Mouse (Mus musculus): ENCODE data around the gene Eef1akmt1. TPM values are rescaled to one million over a fixed set of nuclear protein-coding genes. Genes with fewer than 3 reads are reported as not detected.

Eef1akmt1 gene
- total and polyA plus RNA-seq, 3 experiments = 40.6 to 51.0 TPM; not detected in 1

GRCm38 (mm10) chr14:57534346-57534745 is 37.1 kb downstream of the Eef1akmt1 start:
- Histone ChIP-seq H3K9me3 (replicated peaks; ENCODE audit: insufficient read depth, low read length) (no peaks in the 10 kb centered on the region), H3K4me1 (ENCODE audit: control insufficient read depth in 1 of 2, insufficient read depth in 2 of 2, low read length in 2 of 2) (peaks cover 0 to 10% of the 10 kb centered on the region in 2 experiments; a peak in 2 of 4 replicates), H3K9ac (ENCODE audit: control insufficient read depth, low read depth, low read length, poor library complexity, severe bottlenecking) (no peak overlapping the region), H3K79me2 (ENCODE audit: control insufficient read depth, insufficient read depth, low read length, poor library complexity) (no peaks in the 10 kb centered on the region), H3K36me3 (ENCODE audit: control insufficient read depth in 1 of 2, insufficient read depth in 2 of 2, low read length in 2 of 2) (no peaks in the 10 kb centered on the region; a peak in 1 of 4 replicates), H3K4me3 (ENCODE audit: control insufficient read depth in 1 of 2, insufficient read depth in 1 of 2, low read depth in 2 of 2, low read length in 2 of 2) (no peak overlapping the region), H3K27me3 (ENCODE audit: control insufficient read depth in 1 of 2, insufficient read depth in 2 of 2, low read length in 2 of 2) (no peaks in the 10 kb centered on the region), H3K27ac (ENCODE audit: control insufficient read depth, low read depth, low read length) (no peak overlapping the region)
- DNase-seq (ENCODE audit: low read depth, low spot score) = no peak
- TF ChIP-seq NELFE (IDR thresholded peaks at IDR 0.05; ENCODE audit: low read depth, low read length) = no peak
- no peak for TF ChIP-seq KAT2A (conservative IDR thresholded peaks at IDR 0.05; ENCODE audit: low read depth, low read length)
- no peak for TF ChIP-seq ZMIZ1 (IDR thresholded peaks at IDR 0.05; ENCODE audit: low read depth, low read length)

- no peaks in the 10 kb centered on the region for H3K9me3 ChIP-seq (replicated peaks; ENCODE audit: insufficient read depth, low read length)
- H3K27ac ChIP-seq (ENCODE audit: control insufficient read depth, low read depth, low read length) = no peak overlapping the region
- H3K4me3 ChIP-seq (ENCODE audit: control insufficient read depth in 1 of 2, insufficient read depth in 1 of 2, low read depth in 2 of 2, low read length in 2 of 2) = no peak overlapping the region
- H3K9ac ChIP-seq (ENCODE audit: control insufficient read depth, low read depth, low read length, poor library complexity, severe bottlenecking) = no peak overlapping the region
- H3K36me3 ChIP-seq (ENCODE audit: control insufficient read depth in 1 of 2, insufficient read depth in 2 of 2, low read length in 2 of 2) = peaks cover 0 to 3% of the 10 kb centered on the region in 2 experiments; a peak in 2 of 4 replicates
- no peaks in the 10 kb centered on the region for H3K27me3 ChIP-seq (ENCODE audit: control insufficient read depth in 1 of 2, insufficient read depth in 2 of 2, low read length in 2 of 2)
- H3K79me2 ChIP-seq (ENCODE audit: control insufficient read depth, insufficient read depth, low read length, poor library complexity) = no peaks in the 10 kb centered on the region
- no peak for DNase-seq (ENCODE audit: low read depth, low spot score)
- TF ChIP-seq MYC (IDR thresholded peaks at IDR 0.05; ENCODE audit: low read depth, low read length) = no peak
- no peak for TF ChIP-seq ETS1 (IDR thresholded peaks at IDR 0.05; ENCODE audit: low read depth, low read length)
- no peak for TF ChIP-seq SIN3A (IDR thresholded peaks at IDR 0.05; ENCODE audit: low read length)
- TF ChIP-seq ZKSCAN1 (IDR thresholded peaks at IDR 0.05; ENCODE audit: low read depth, low read length) = no peak
- TF ChIP-seq TBP (IDR thresholded peaks at IDR 0.05; ENCODE audit: low read depth, low read length) = no peak
- TF ChIP-seq ZNF384 (IDR thresholded peaks at IDR 0.05; ENCODE audit: low read depth, low read length) = no peak
- no peak for TF ChIP-seq CTCF (IDR thresholded peaks at IDR 0.05 in 2 of 3, conservative IDR thresholded peaks at IDR 0.05 in 1 of 3; ENCODE audit: control insufficient read depth in 1 of 3, insufficient read depth in 1 of 3, low read depth in 2 of 3, low read length in 3 of 3, poor library complexity in 1 of 3, severe bottlenecking in 1 of 3)
- TF ChIP-seq ELF1 (IDR thresholded peaks at IDR 0.05; ENCODE audit: low read depth, low read length) = no peak
- H3K4me1 ChIP-seq (ENCODE audit: control insufficient read depth in 1 of 2, insufficient read depth in 2 of 2, low read length in 2 of 2) = peaks cover 0 to 14% of the 10 kb centered on the region in 2 experiments; a peak in 3 of 4 replicates
Measured at GRCm38 (mm10) chr14:57533841-57534240, 37.6 kb downstream of the Eef1akmt1 start.

- Histone ChIP-seq H3K4me3 (ENCODE audit: control insufficient read depth in 1 of 2, insufficient read depth in 1 of 2, low read depth in 2 of 2, low read length in 2 of 2) (no peak overlapping the region), H3K4me1 (ENCODE audit: control insufficient read depth in 1 of 2, insufficient read depth in 2 of 2, low read length in 2 of 2) (peaks cover 0 to 17% of the 10 kb centered on the region in 2 experiments; a peak in 3 of 4 replicates), H3K27me3 (ENCODE audit: control insufficient read depth in 1 of 2, insufficient read depth in 2 of 2, low read length in 2 of 2) (no peaks in the 10 kb centered on the region), H3K79me2 (ENCODE audit: control insufficient read depth, insufficient read depth, low read length, poor library complexity) (no peaks in the 10 kb centered on the region), H3K27ac (ENCODE audit: control insufficient read depth, low read depth, low read length) (no peak overlapping the region), H3K9me3 (replicated peaks; ENCODE audit: insufficient read depth, low read length) (no peaks in the 10 kb centered on the region), H3K36me3 (ENCODE audit: control insufficient read depth in 1 of 2, insufficient read depth in 2 of 2, low read length in 2 of 2) (peaks cover 0 to 3% of the 10 kb centered on the region in 2 experiments; a peak in 2 of 4 replicates), H3K9ac (ENCODE audit: control insufficient read depth, low read depth, low read length, poor library complexity, severe bottlenecking) (no peak overlapping the region)
- peak; percentile 50 for DNase-seq (ENCODE audit: low read depth, low spot score)
- no peak for TF ChIP-seq MYB (IDR thresholded peaks at IDR 0.05; ENCODE audit: low read depth, low read length)
- TF ChIP-seq USF1 (IDR thresholded peaks at IDR 0.05; ENCODE audit: low read depth, low read length) = no peak
- no peak for TF ChIP-seq TAL1 (IDR thresholded peaks at IDR 0.05; ENCODE audit: low read length)
- peak; percentile 81 to 95 (median 82) for TF ChIP-seq CTCF (IDR thresholded peaks at IDR 0.05 in 2 of 3, conservative IDR thresholded peaks at IDR 0.05 in 1 of 3; ENCODE audit: control insufficient read depth in 1 of 3, insufficient read depth in 1 of 3, low read depth in 2 of 3, low read length in 3 of 3, poor library complexity in 1 of 3, severe bottlenecking in 1 of 3)
- no peak for TF ChIP-seq SIN3A (IDR thresholded peaks at IDR 0.05; ENCODE audit: low read length)
- no peak for TF ChIP-seq MAZ (IDR thresholded peaks at IDR 0.05; ENCODE audit: low read depth, low read length)
- no peak for TF ChIP-seq CHD2 (IDR thresholded peaks at IDR 0.05; ENCODE audit: low read length)
- no peak for TF ChIP-seq MEF2A (IDR thresholded peaks at IDR 0.05; ENCODE audit: extremely low read depth, insufficient replicate concordance, low read depth, low read length, poor library complexity, severe bottlenecking)
- no peak for TF ChIP-seq MAX (IDR thresholded peaks at IDR 0.05; ENCODE audit: low read length)
- TF ChIP-seq HCFC1 (IDR thresholded peaks at IDR 0.05; ENCODE audit: low read depth, low read length) = no peak
- no peak for TF ChIP-seq GABPA (IDR thresholded peaks at IDR 0.05; ENCODE audit: low read depth, low read length)
- peak; percentile 79 for TF ChIP-seq RAD21 (IDR thresholded peaks at IDR 0.05; ENCODE audit: low read depth, low read length)
- TF ChIP-seq MYC (IDR thresholded peaks at IDR 0.05; ENCODE audit: low read depth, low read length) = no peak
- no peak for TF ChIP-seq POLR2A (IDR thresholded peaks at IDR 0.05; ENCODE audit: control insufficient read depth in 1 of 2, insufficient read depth in 1 of 2, low read depth in 1 of 2, low read length in 2 of 2, poor library complexity in 1 of 2)
- no peak for TF ChIP-seq CHD1 (IDR thresholded peaks at IDR 0.05; ENCODE audit: low read depth, low read length)
- no peak for TF ChIP-seq ELF1 (IDR thresholded peaks at IDR 0.05; ENCODE audit: low read depth, low read length)
- TF ChIP-seq ZNF384 (IDR thresholded peaks at IDR 0.05; ENCODE audit: low read depth, low read length) = no peak
- TF ChIP-seq ZC3H11A (IDR thresholded peaks at IDR 0.05; ENCODE audit: low read depth, low read length) = peak; percentile 71
- peak; percentile 75 for TF ChIP-seq SMC3 (IDR thresholded peaks at IDR 0.05; ENCODE audit: low read depth, low read length)
- TF ChIP-seq E2F4 (IDR thresholded peaks at IDR 0.05; ENCODE audit: borderline replicate concordance, low read depth, low read length) = no peak
- TF ChIP-seq POLR2AphosphoS2 (IDR thresholded peaks at IDR 0.05; ENCODE audit: low read length) = no peak
Measured at GRCm38 (mm10) chr14:57533214-57533613, 38.2 kb downstream of the Eef1akmt1 start.
